Mouse (Mus musculus) limb, embryonic 11.5 days (tissue): ENCODE results near the gene Pdx1. TPM values are rescaled to one million over a fixed set of nuclear protein-coding genes. Genes with fewer than 3 reads are reported as not detected.

ENCODE experiments used
- ATAC-seq: fragments of 200-750 bp; cut with Nextera tagmentation; 2 replicates; pipeline ENCODE4 v1.8.0; 2017; ENCODE audit warnings: low read depth; ENCODE audit not compliant: insufficient number of reproducible peaks, low FRiP score, low TSS enrichment
- DNase-seq: peaks from one replicate; pipeline ENCODE4 v3.0.0-alpha.2; 2015; ENCODE audit warnings: low spot score
- H3K27ac ChIP-seq: fragments of 300-500 bp; sonication (generic); replicated peaks from 2 replicates; pipeline ENCODE4 v1.5.1; 2014; ENCODE audit warnings: low read depth, mild to moderate bottlenecking, low read length
- H3K27me3 ChIP-seq: fragments of 300-500 bp; sonication (generic); 2 replicates; pipeline ENCODE4 v1.6.1; 2014; ENCODE audit warnings: mild to moderate bottlenecking, low read length, mixed read lengths; ENCODE audit not compliant: control insufficient read depth, insufficient read depth
- H3K36me3 ChIP-seq: fragments of 300-500 bp; sonication (generic); 2 replicates; pipeline ENCODE4 v1.6.1; 2014; ENCODE audit warnings: mild to moderate bottlenecking, low read length, moderate library complexity, mixed read lengths; ENCODE audit not compliant: control insufficient read depth, insufficient read depth
- H3K4me1 ChIP-seq: fragments of 300-500 bp; sonication (generic); 2 replicates; pipeline ENCODE4 v1.6.1; 2014; ENCODE audit warnings: low read length, mixed read lengths; ENCODE audit not compliant: control insufficient read depth, insufficient read depth
- H3K4me2 ChIP-seq: fragments of 300-500 bp; sonication (generic); 2 replicates; pipeline ENCODE4 v1.6.1; 2014; ENCODE audit warnings: low read depth, mild to moderate bottlenecking, moderate library complexity; ENCODE audit not compliant: severe bottlenecking
- H3K4me3 ChIP-seq: fragments of 300-500 bp; sonication (generic); 2 replicates; pipeline ENCODE4 v1.5.1; 2014; ENCODE audit warnings: low read depth, low read length
- H3K9ac ChIP-seq: fragments of 300-500 bp; sonication (generic); 2 replicates; pipeline ENCODE4 v1.6.1; 2014; ENCODE audit warnings: mild to moderate bottlenecking, low read length
- H3K9me3 ChIP-seq: fragments of 300-500 bp; sonication (generic); 2 replicates; pipeline ENCODE4 v1.6.1; 2016; ENCODE audit warnings: low read length; ENCODE audit not compliant: control insufficient read depth
- WGBS: fragments of 180-500 bp; shearing (Covaris S2); extraction: QIAGEN DNeasy Blood & Tissue Kit; methylation state at CpG from one replicate; pipeline ENCODE4 v1.1.7; 2014; 5-methylcytosine and 5-hydroxymethylcytosine counted together
- polyA plus RNA-seq: library from polyadenylated mRNA; unstranded; fragments of >200 nt; fragmentation: Nextera tagmentation; extraction: Ambion mirVana; gene quantifications from 2 replicates; pipeline ENCODE4 v1.2.1, GENCODE M21; 2014

The Pdx1 gene
- polyA plus RNA-seq, 1 experiment from 2014 or later: not detected

DNA sequence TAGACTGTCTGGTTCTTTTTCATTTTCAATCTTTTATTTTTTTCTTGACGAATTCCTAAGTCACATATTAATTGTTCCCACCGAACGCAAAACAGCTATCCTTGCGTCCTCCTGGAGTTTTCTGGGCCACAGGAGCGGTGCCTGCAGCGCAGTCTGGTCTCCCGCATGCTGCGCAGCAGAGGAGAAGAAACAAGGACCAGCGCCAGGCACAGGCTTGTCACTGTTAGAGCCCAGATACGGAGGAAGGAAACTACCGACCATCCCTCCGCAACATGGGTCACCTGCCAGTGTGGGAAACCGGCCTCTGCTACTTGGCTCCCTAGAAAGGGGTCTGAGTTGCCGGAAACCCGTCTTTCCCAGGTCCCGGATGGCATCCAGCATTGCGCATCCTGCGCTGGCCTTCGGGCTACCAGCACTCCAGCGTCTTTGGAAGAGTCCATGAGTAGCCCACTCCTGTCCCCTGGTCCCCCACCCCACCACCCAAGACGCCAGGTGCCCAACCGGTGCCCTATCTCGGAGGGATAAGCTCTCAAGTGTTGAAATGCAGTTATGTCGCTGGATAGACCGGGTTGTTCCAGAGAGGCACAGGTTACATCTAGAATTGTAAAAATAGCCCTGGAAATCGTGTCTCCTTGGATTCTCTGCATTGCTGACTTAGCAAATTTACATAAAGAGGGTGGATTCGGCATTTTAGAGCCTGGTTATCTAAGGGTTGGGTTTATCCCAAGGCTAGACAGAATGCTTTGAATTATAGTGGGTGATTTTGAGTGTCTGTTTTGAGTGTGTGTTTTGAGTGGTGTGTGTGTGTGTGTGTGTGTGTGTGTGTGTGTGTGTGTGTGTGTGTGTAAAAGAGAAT lies 43.3 kb downstream of the Pdx1 start:
- Histone ChIP-seq H3K9me3 (no peaks in the 10 kb centered on the region), H3K4me3 (no peak overlapping the region), H3K4me1 (no peaks in the 10 kb centered on the region), H3K27ac (no peak overlapping the region), H3K27me3 (peaks cover 98% of the 10 kb centered on the region), H3K9ac (no peak overlapping the region), H3K36me3 (no peaks in the 10 kb centered on the region), H3K4me2 (no peak overlapping the region)
- DNase-seq (peak; percentile 45), ATAC-seq (no peak)
- 2% methylated on average over 27 of the region's 27 CpGs for WGBS

DNA sequence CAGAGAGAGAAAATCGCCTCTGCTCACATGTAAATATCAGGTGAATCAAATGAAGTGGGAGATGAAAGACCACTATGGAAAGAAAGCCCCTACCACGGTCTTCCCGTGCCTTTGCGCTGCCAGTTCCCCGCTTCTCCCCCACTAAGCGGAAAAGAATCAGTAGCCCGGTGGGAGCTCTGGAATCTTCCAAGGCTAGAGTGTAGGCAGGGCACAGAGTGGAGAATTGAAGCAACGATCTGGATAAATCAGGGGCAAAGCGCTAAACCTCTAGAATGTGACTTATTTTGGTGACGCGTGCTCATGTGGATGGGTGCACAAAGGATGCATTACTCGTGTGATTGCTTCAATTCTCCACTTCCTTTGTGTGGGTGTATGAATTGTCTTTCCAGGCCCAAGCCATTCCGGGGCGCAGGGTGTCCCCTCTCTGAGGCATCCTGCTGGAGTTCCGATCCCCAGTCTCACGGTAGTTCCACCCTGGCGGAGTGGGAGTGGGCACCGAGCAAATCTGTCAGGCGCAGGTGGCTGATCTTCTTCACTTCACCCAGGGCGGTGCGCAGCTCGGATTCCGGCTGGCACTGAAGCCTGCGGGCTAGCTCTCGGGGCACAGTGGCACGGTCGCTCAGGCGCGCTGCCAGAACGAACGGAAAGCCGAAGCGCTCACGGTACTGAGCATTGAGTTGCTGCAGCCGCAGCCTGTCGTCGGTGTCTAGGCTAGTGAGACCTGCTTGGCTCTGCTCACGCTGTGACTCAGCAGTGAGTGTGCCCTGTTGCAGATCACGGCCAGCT lies 45.1 kb downstream of the Pdx1 start:
- Histone ChIP-seq H3K36me3 (no peaks in the 10 kb centered on the region), H3K9ac (no peak overlapping the region), H3K4me1 (no peaks in the 10 kb centered on the region), H3K4me3 (no peak overlapping the region), H3K27me3 (peaks cover 89% of the 10 kb centered on the region), H3K9me3 (no peaks in the 10 kb centered on the region), H3K4me2 (no peak overlapping the region), H3K27ac (no peak overlapping the region)
- ATAC-seq: no peak
- under 1% methylated on average over 39 of the region's 39 CpGs for WGBS
- DNase-seq: peak; percentile 57

DNA sequence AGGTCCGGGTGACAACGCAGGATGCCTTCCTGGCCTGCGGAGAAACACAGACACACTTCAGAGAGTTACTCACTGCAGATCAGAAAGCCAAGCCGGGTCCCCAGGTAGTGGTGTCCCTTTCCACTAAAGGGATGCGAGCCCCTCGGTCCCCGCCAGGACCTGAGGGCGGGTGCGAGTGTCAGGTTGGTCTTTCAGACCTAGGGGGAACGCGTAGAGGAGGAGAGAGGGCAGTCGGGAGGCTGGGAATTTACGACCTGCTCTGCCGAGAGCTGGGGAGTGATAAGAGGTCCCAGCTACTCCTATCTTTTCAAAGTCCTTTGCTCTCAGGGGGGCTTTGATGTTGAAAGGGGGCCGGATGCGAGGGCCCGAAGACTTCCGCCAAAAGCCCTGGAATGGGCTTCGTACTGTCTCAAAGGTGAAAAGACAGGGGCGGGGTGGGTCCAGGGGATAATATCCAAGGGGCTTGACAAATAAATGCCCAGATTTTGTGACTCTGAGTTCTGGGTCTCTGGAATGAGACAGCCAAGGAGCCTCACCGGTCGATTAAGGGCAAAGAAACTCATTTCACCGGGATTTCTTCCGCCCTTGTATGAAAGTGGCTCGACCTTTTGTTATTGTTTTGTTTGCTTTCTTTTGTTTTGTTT lies 45.8 kb downstream of the Pdx1 start:
- ATAC-seq (no peak), DNase-seq (no peak)
- no peaks in the 10 kb centered on the region for H3K4me1 ChIP-seq
- H3K4me3 ChIP-seq: no peak overlapping the region
- H3K36me3 ChIP-seq: no peaks in the 10 kb centered on the region
- peaks cover 82% of the 10 kb centered on the region for H3K27me3 ChIP-seq
- H3K9me3 ChIP-seq: no peaks in the 10 kb centered on the region
- no peak overlapping the region for H3K27ac ChIP-seq
- H3K9ac ChIP-seq: no peak overlapping the region
- WGBS: 1% methylated on average over 25 of the region's 25 CpGs
- no peak overlapping the region for H3K4me2 ChIP-seq

DNA sequence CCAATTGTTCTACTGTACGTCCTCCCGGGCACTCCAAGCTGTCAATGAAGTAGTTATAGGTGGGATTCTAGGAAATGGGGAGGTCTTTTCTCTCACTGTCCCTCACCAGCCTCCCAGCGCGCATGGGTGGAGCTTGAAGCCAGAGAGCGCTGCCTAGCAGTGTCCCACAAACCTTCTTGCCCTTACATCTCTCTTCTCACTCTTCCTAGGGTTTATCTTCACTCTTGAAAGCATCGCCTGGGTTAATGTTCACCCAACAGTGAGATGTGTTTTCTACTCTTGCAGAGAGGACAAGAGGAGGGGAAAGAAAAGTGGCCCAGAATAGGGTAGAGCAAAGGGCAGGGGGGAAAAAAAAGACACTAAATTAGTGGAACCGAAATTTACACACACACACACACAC lies 47.6 kb downstream of the Pdx1 start:
- Histone ChIP-seq H3K4me3 (no peak overlapping the region), H3K27me3 (peaks cover 70% of the 10 kb centered on the region), H3K36me3 (no peaks in the 10 kb centered on the region), H3K4me1 (no peaks in the 10 kb centered on the region), H3K4me2 (no peak overlapping the region), H3K9me3 (no peaks in the 10 kb centered on the region), H3K9ac (no peak overlapping the region), H3K27ac (no peak overlapping the region)
- no peak for ATAC-seq
- DNase-seq: no peak
- WGBS: 6% methylated on average over 7 of the region's 7 CpGs

DNA sequence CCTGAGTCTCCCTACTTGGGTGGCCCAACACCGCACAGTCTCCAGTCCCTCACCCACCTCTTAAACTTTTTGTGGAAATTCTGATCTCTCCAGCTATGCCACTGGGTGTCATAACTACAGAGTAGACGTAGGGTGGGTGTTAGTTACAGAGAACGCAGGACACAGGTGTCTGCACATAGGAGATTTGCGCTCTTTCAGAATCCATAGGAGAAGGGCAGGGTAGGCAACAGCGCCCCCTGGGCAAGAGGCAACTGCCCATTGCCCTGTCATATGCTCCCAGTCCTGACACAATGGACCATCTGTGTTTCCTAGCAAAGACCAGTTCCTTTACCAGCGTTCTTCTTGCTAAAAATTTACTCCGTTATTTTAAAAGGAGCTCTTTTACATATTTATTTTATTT lies 48.2 kb downstream of the Pdx1 start:
- Histone ChIP-seq H3K27ac (no peak overlapping the region), H3K9me3 (no peaks in the 10 kb centered on the region), H3K36me3 (no peaks in the 10 kb centered on the region), H3K4me2 (no peak overlapping the region), H3K27me3 (peaks cover 63% of the 10 kb centered on the region), H3K9ac (no peak overlapping the region), H3K4me1 (no peaks in the 10 kb centered on the region), H3K4me3 (no peak overlapping the region)
- ATAC-seq: no peak
- peak; percentile 35 for DNase-seq
- WGBS: 26% methylated on average over 7 of the region's 7 CpGs

DNA sequence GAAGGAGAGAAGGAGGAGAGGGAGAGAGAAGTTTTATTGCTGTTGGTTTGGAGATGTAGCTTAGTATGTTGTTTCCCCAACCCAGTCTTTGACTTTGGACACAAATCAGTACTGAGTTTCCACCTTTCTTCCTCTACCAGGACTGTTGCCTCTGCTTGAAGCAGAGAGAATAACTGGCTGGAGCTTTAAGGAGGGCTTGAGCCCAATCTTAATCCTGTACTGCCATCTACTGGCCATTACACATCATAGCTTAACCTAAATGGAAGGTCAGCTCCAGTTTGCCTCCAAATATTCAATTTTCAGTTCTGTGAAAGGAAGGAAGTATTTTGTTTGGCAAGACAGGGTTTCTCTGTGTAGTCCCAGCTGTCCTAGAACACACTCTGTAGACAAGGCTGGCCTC lies 49.9 kb downstream of the Pdx1 start:
- H3K4me2 ChIP-seq: no peak overlapping the region
- H3K9ac ChIP-seq: no peak overlapping the region
- peaks cover 46% of the 10 kb centered on the region for H3K27me3 ChIP-seq
- H3K36me3 ChIP-seq: no peaks in the 10 kb centered on the region
- no peak overlapping the region for H3K27ac ChIP-seq
- H3K4me3 ChIP-seq: no peak overlapping the region
- peak; percentile 35 for DNase-seq
- H3K9me3 ChIP-seq: no peaks in the 10 kb centered on the region
- ATAC-seq: no peak
- H3K4me1 ChIP-seq: no peaks in the 10 kb centered on the region

DNA sequence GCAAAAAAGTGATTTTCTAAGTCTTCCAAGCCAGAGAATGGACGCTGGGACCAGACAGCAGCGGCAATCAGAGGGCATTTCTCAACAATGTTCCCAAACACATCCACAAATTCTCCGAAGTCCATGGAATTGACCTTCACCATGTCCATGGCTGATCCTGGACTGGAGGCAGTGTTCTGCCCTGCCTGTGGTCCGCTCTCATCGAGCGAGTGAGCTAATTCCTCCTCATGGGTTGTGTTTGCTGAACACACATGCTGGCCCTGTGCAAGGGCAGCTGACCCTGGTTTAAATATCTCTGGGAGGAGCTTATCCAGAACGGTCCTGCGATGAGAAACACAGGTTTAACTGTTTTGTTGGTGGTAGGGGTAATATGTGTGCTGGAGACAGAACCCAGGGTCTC lies 52.4 kb downstream of the Pdx1 start, which contains the start of gene Urad:
Gene Urad (minus strand): TSS at position 258 of the 400 bp plus-strand sequence.
- no peak for ATAC-seq
- H3K27me3 ChIP-seq: peaks cover 22% of the 10 kb centered on the region
- no peaks in the 10 kb centered on the region for H3K36me3 ChIP-seq
- no peak within 1 kb of the TSS for H3K4me2 ChIP-seq
- no peak for DNase-seq
- no peak within 1 kb of the TSS for H3K27ac ChIP-seq
- WGBS: 72% methylated on average over 8 of the region's 8 CpGs
- no peaks in the 10 kb centered on the region for H3K4me1 ChIP-seq
- no peak within 1 kb of the TSS; the same call in 1 of the 2 replicates for H3K9ac ChIP-seq
- H3K4me3 ChIP-seq: no peak within 1 kb of the TSS
- no peaks in the 10 kb centered on the region for H3K9me3 ChIP-seq

DNA sequence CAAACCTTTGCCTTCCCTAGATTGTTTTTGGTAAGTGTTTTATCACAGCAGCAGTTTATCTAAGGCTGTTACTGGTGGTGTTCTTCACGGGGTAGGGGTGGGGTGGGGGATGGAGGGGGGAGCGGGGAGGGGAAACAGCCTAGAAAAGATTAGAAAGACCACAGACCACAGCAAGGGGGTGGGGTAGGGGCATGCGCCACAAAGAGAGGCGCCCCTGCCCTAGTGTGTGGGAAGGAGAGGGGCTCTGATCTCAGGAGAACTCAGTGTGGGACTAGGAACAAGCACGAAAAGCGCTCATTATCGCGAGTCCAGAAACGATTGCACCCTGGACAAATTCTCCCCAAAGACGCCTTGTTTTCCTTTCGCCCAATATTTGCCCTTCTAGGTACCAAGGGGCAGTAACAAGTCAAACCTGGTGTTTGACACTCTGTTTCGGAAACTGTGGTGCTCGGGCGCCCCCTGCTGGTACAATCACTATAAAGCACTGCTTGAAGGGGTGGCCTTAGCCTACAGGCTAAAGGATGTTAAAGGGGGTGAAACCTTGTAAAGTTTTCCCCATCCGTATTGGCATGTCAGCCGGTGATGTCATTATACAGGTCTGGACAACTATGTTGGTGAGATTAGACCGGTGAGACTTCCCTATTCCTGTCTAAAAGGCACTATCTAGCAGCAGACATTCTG lies 53.6 kb downstream of the Pdx1 start:
- no peaks in the 10 kb centered on the region for H3K36me3 ChIP-seq
- DNase-seq (peak; percentile 89), ATAC-seq (peak; percentile 44; the same call in 1 of the 2 replicates)
- no peaks in the 10 kb centered on the region for H3K9me3 ChIP-seq
- no peak overlapping the region for H3K27ac ChIP-seq
- H3K4me3 ChIP-seq: no peak overlapping the region
- H3K27me3 ChIP-seq: peaks cover 10% of the 10 kb centered on the region
- H3K4me2 ChIP-seq: no peak overlapping the region
- no peaks in the 10 kb centered on the region for H3K4me1 ChIP-seq
- WGBS: 17% methylated on average over 17 of the region's 17 CpGs
- H3K9ac ChIP-seq: no peak overlapping the region
